In the genomic region with DNA sequence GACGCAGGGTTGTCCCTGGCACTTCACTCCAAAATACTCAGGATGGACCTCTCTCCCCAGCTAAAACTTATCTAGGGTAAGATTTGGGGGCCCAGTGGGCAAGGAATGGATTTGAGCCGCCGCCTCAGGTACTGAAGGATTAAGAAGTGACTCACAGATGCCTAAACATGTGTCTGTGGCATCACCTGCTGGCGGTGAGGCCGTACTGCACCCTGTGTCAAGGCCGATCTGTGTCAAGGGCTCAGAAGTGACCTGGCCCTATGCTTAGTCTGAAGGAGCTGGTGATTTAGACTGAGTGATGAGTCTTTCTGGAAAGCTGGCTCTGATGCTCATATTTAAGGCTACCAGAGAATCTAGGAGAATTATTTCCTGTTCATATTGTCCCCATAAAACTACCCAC, we compare ENCODE assay signal across 8 mouse cellular contexts. TPM values are rescaled to one million over a fixed set of nuclear protein-coding genes. Genes with fewer than 3 reads are reported as not detected.
DNase-seq lines count a peak whose midpoint lies in the region; ATAC-seq and TF ChIP-seq lines count a peak whose summit lies in the region.
"Had no signal": no experiment of that assay in that cellular context is flagged by ENCODE, and none has a peak within 500 bp of the region (broad histone marks: within the 10 kb centered on the region; RNA-seq: fewer than 3 reads in every experiment).

No protein-coding gene starts in this region.

- no peaks in the 10 kb centered on the region for H3K79me2 ChIP-seq in MEL (ENCODE audit: control insufficient read depth, insufficient read depth, low read length, poor library complexity)

- no peaks in the 10 kb centered on the region for H3K9me3 ChIP-seq in MEL (replicated peaks; ENCODE audit: insufficient read depth, low read length)
- no peaks in the 10 kb centered on the region for H3K9me3 ChIP-seq in lung, embryonic 16.5 days (ENCODE audit: control insufficient read depth, low read length)

- no peaks in the 10 kb centered on the region for H3K27me3 ChIP-seq in MEL (ENCODE audit: control insufficient read depth in 1 of 2, insufficient read depth in 2 of 2, low read length in 2 of 2)
- no peaks in the 10 kb centered on the region for H3K27me3 ChIP-seq in kidney, adult 2 months (replicated peaks; ENCODE audit: control insufficient read depth, insufficient read depth, low read length)
- H3K27me3 ChIP-seq in lung, embryonic 16.5 days (ENCODE audit: control insufficient read depth, insufficient read depth, low read depth, low read length) = no peaks in the 10 kb centered on the region

- H3K9ac ChIP-seq in MEL (ENCODE audit: control insufficient read depth, low read depth, low read length, poor library complexity, severe bottlenecking) = no peak overlapping the region
- H3K9ac ChIP-seq in lung, embryonic 16.5 days (ENCODE audit: low read length) = no peak overlapping the region

- TF ChIP-seq CTCF in MEL (IDR thresholded peaks at IDR 0.05 in 2 of 3, conservative IDR thresholded peaks at IDR 0.05 in 1 of 3; ENCODE audit: control insufficient read depth in 1 of 3, insufficient read depth in 1 of 3, low read depth in 2 of 3, low read length in 3 of 3, poor library complexity in 1 of 3, severe bottlenecking in 1 of 3) = peak; percentile 89 to 97 (median 90)
- peak; percentile 96 for TF ChIP-seq CTCF in kidney, adult 2 months (conservative IDR thresholded peaks at IDR 0.05; ENCODE audit: insufficient read depth, insufficient read length, low read depth, low read length)
- TF ChIP-seq CTCF in olfactory bulb, adult 2 months (IDR thresholded peaks at IDR 0.05; ENCODE audit: insufficient read depth, low read depth, low read length) = peak; percentile 59

- no peak overlapping the region for H3K4me3 ChIP-seq in MEL (ENCODE audit: control insufficient read depth in 1 of 2, insufficient read depth in 1 of 2, low read depth in 2 of 2, low read length in 2 of 2)
- H3K4me3 ChIP-seq in kidney, adult 2 months (ENCODE audit: insufficient read depth, low read depth, low read length) = no peak overlapping the region
- no peak overlapping the region for H3K4me3 ChIP-seq in lung, embryonic 16.5 days (ENCODE audit: low read length)
- no peak overlapping the region for H3K4me3 ChIP-seq in olfactory bulb, adult 2 months (ENCODE audit: insufficient read depth, low read depth, low read length)

- H3K4me1 ChIP-seq in MEL (ENCODE audit: control insufficient read depth in 1 of 2, insufficient read depth in 2 of 2, low read length in 2 of 2) = peaks cover 0 to 11% of the 10 kb centered on the region in 2 experiments; a peak in 1 of 4 replicates
- H3K4me1 ChIP-seq in kidney, adult 2 months (ENCODE audit: control insufficient read depth, insufficient read depth, low read length) = no peaks in the 10 kb centered on the region
- no peaks in the 10 kb centered on the region for H3K4me1 ChIP-seq in lung, embryonic 16.5 days (replicated peaks; ENCODE audit: control insufficient read depth, insufficient read depth, low read length)
- peaks cover 11% of the 10 kb centered on the region for H3K4me1 ChIP-seq in olfactory bulb, adult 2 months (ENCODE audit: control insufficient read depth, insufficient read depth, low read length)

- intact Hi-C loops in gastrocnemius, postnatal 14 days (cut with DNase I; ENCODE audit: low total_unique reads) = no loop called here

- WGBS in kidney, adult 2 months = 4% methylated on average over 6 of the region's 6 CpGs
- WGBS in lung, embryonic 16.5 days = 19% methylated on average over 6 of the region's 6 CpGs
- WGBS in olfactory bulb, adult 2 months = 14% methylated on average over 6 of the region's 6 CpGs

- no peak for TF ChIP-seq EP300 in MEL (IDR thresholded peaks at IDR 0.05; ENCODE audit: low read depth in 1 of 2, low read length in 2 of 2)

- no peak overlapping the region for H3K27ac ChIP-seq in MEL (ENCODE audit: control insufficient read depth, low read depth, low read length)
- no peak overlapping the region for H3K27ac ChIP-seq in kidney, adult 2 months (ENCODE audit: insufficient read depth, low read depth, low read length)
- H3K27ac ChIP-seq in lung, embryonic 16.5 days (ENCODE audit: low read length) = no peak overlapping the region
- H3K27ac ChIP-seq in olfactory bulb, adult 2 months (ENCODE audit: insufficient read depth, low read depth, low read length) = no peak overlapping the region

- H3K36me3 ChIP-seq in MEL (ENCODE audit: control insufficient read depth in 1 of 2, insufficient read depth in 2 of 2, low read length in 2 of 2) = no peaks in the 10 kb centered on the region
- H3K36me3 ChIP-seq in kidney, adult 2 months (ENCODE audit: control insufficient read depth, insufficient read depth, low read length) = no peaks in the 10 kb centered on the region
- H3K36me3 ChIP-seq in lung, embryonic 16.5 days (ENCODE audit: control insufficient read depth, insufficient read depth, low read length) = no peaks in the 10 kb centered on the region

- peak; percentile 62 for ATAC-seq in lung, embryonic 16.5 days (ENCODE audit: low read depth)

- peak; percentile 90 for TF ChIP-seq RAD21 in MEL (IDR thresholded peaks at IDR 0.05; ENCODE audit: low read depth, low read length)

- H3K4me2 ChIP-seq in lung, embryonic 16.5 days (ENCODE audit: low read depth, low read length) = no peak overlapping the region

- no peak for TF ChIP-seq POLR2A in MEL (IDR thresholded peaks at IDR 0.05; ENCODE audit: control insufficient read depth in 1 of 2, insufficient read depth in 1 of 2, low read depth in 1 of 2, low read length in 2 of 2, poor library complexity in 1 of 2)
- TF ChIP-seq POLR2A in kidney, adult 2 months (IDR thresholded peaks at IDR 0.05; ENCODE audit: low read depth, low read length) = no peak
- no peak for TF ChIP-seq POLR2A in olfactory bulb, adult 2 months (IDR thresholded peaks at IDR 0.05; ENCODE audit: insufficient read depth, low read depth, low read length)

- peak; percentile 43 to 76 for DNase-seq in B cell, adult 2 months
- peak; percentile 75 for DNase-seq in MEL (ENCODE audit: low read depth, low spot score)
- DNase-seq in cerebellum, postnatal 10 days = peak; percentile 68 to 87
- DNase-seq in gastrocnemius, postnatal 14 days = peak; percentile 37
- DNase-seq in kidney, adult 2 months = peak; percentile 84

TF ChIP-seq in MEL, 35 proteins besides CTCF, POLR2A, EP300 and RAD21:
- TF ChIP-seq ZC3H11A (IDR thresholded peaks at IDR 0.05; ENCODE audit: low read depth, low read length) (peak; percentile 83), SMC3 (IDR thresholded peaks at IDR 0.05; ENCODE audit: low read depth, low read length) (peak; percentile 84), MYC (IDR thresholded peaks at IDR 0.05; ENCODE audit: low read depth, low read length) (0 out of 2 replicates have a peak, but pooled peaks have one; percentile 20), GABPA (IDR thresholded peaks at IDR 0.05; ENCODE audit: low read depth, low read length) (no peak)

RNA-seq across cellular contexts. Expression of gene Pnck, which starts 5.7 kb away (rescaled TPM):
- not detected in 2 replicates for total RNA-seq in MEL (2012; rRNA removed)
- polyA plus RNA-seq in MEL (2012; ENCODE audit: insufficient read depth in 1 of 2, insufficient read length in 2 of 2, low read depth in 1 of 2, low replicate concordance in 2 of 2, missing spikeins in 1 of 2) = under 1 TPM in 1 of 2 experiments, not detected in 1; 0.11 TPM
- 10 to 100 TPM; 15.4 to 16.3 TPM for total RNA-seq in gastrocnemius, postnatal 14 days (2021)
- 1.3 and 2.3 TPM in 2 replicates for polyA plus RNA-seq in kidney, adult 2 months (2012; rRNA removed)
- 14.7 and 16.3 TPM in 2 replicates for polyA plus RNA-seq in lung, embryonic 16.5 days (2015; fragmentation: Nextera tagmentation; extraction: Ambion mirVana)
- polyA plus RNA-seq in olfactory bulb, adult 2 months (2012; ENCODE audit: insufficient read depth, insufficient read length, low replicate concordance, missing spikeins) = not detected in 2 replicates

RNA-seq across cellular contexts. Expression of gene Dusp9, which starts 15.0 kb away (rescaled TPM):
- total RNA-seq in MEL (2012; rRNA removed) = 3.4 and 4.7 TPM in 2 replicates
- polyA plus RNA-seq in MEL (2012; ENCODE audit: insufficient read depth in 1 of 2, insufficient read length in 2 of 2, low read depth in 1 of 2, low replicate concordance in 2 of 2, missing spikeins in 1 of 2) = 1 to 10 TPM in 1 of 2 experiments, not detected in 1; 5.2 TPM
- total RNA-seq in gastrocnemius, postnatal 14 days (2021) = not detected
- polyA plus RNA-seq in kidney, adult 2 months (2012; rRNA removed) = 8.4 and 9.2 TPM in 2 replicates
- 6.2 and 7.0 TPM in 2 replicates for polyA plus RNA-seq in lung, embryonic 16.5 days (2015; fragmentation: Nextera tagmentation; extraction: Ambion mirVana)
- polyA plus RNA-seq in olfactory bulb, adult 2 months (2012; ENCODE audit: insufficient read depth, insufficient read length, low replicate concordance, missing spikeins) = not detected in 2 replicates
- total RNA-seq: gastrocnemius, adult 8-10 months had no signal

RNA-seq across cellular contexts. Expression of gene Slc6a8, which starts 18.8 kb away (rescaled TPM):
- 4.9 and 5.4 TPM in 2 replicates for total RNA-seq in MEL (2012; rRNA removed)
- polyA plus RNA-seq in MEL (2012; ENCODE audit: insufficient read depth in 1 of 2, insufficient read length in 2 of 2, low read depth in 1 of 2, low replicate concordance in 2 of 2, missing spikeins in 1 of 2) = 10 to 100 TPM in 1 of 2 experiments, not detected in 1; 11.9 TPM
- 10 to 100 TPM; 55.5 to 58.5 TPM for total RNA-seq in gastrocnemius, postnatal 14 days (2021)
- polyA plus RNA-seq in kidney, adult 2 months (2012; rRNA removed) = 228 and 237 TPM in 2 replicates
- polyA plus RNA-seq in lung, embryonic 16.5 days (2015; fragmentation: Nextera tagmentation; extraction: Ambion mirVana) = 5.2 and 5.6 TPM in 2 replicates
- polyA plus RNA-seq in olfactory bulb, adult 2 months (2012; ENCODE audit: insufficient read depth, insufficient read length, low replicate concordance, missing spikeins) = 112 TPM in 1 of 2 replicates, not detected in the other
